Mouse (Mus musculus) c-Kit-positive CD71-positive TER-119-positive erythroid progenitor cells, embryonic 14.5 days (primary cell): ENCODE measurements around the gene Ryr3.
"Not testable (repeated sequence)": the region's sequence is repeated elsewhere in the genome, so short reads cannot be mapped to it uniquely, and the experiment has no call there.

Experiments
- DNase-seq: peaks from one replicate; pipeline ENCODE4 v3.0.0-alpha.2; 2013; ENCODE audit warnings: low spot score

The Ryr3 gene

DNA sequence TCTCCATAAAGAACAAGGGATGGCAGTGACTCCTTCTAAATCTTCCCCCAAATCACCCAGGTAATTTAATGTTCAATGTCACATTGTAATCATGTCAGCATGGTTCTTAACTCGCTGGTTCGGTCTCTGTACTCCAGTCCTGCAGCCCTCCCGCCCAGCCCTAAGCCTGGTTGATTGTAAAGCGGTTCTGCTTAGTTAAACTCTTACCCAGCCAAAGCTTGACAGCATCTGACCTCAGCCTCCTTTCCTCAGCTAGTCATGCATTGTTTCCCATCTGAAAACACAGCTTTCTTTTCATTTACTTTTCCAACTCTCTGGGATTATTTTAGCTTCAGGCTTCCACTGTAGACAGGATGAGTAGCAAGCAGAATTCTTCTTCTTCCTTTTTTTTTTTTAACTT is 121.7 kb downstream of the Ryr3 start:
- DNase-seq, result no peak

GRCm38 (mm10) chr2:113094088-113094487 is 122.8 kb downstream of the Ryr3 start:
- no peak for DNase-seq

- DNase-seq, result no peak
These were observed 124.1 kb downstream of the Ryr3 start for GRCm38 (mm10) chr2:113092756-113093155.

DNA sequence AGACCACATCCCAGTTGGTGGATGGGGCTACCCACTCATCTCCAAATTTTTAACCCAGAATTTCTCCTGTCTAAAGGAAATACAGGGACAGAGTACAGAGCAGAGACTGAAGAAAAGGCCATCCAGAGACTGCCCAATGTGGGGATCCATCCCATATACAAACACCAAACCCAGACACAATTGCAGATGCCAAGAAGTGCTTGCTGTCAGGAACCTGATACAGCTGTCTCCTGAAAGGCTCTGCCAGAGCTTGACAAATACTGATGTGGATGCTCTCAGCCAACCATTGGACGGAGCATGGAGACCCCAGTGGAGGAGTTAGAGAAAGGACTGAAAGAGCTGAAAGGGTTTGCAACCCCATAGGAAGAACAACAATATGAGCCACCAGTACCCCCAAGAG is 125.6 kb downstream of the Ryr3 start:
- not testable (repeated sequence) for DNase-seq

- no peak for DNase-seq
These were observed 140.5 kb downstream of the Ryr3 start for GRCm38 (mm10) chr2:113076396-113076795.

DNA sequence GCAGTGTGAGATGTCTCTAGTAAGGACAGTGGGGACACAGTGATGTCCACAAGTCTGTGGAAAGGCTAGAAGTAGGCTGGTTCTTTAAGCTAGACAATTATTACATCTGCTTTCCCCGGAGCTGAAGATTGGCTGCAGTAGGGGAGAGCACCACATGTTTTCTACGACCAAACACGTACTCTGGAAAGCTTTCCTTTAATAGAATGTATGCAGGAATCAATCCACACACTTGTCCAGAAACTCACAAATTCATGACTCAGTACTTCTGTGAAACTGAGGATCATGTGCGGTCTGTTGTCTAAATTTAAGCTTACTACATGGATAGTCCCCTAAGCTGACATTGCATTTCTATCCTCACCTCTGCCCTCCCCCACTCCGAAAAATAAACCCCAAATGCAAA is 157.5 kb downstream of the Ryr3 start:
- DNase-seq, result no peak

DNA sequence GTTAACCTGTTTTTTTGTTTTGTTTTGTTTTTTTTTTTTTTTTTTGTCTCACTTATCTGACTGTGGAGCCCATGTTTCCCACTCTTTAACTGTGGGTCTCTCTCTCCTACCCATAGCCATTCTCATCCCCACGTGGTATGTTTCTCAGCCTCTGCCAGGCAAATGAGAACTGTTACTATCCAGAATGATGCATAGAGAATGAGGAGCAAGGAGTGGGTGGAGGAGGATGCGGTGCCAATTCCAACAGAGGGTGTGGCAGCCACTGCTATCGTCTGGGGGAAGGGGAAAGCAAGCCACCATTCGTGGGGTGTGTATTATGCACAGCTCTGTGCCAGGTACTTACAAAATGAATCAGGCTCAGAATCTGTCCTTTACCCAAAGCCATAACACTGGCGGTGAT is 158.0 kb downstream of the Ryr3 start:
- no peak for DNase-seq

- DNase-seq, result no peak
These were observed 158.8 kb downstream of the Ryr3 start for GRCm38 (mm10) chr2:113058116-113058515.

DNA sequence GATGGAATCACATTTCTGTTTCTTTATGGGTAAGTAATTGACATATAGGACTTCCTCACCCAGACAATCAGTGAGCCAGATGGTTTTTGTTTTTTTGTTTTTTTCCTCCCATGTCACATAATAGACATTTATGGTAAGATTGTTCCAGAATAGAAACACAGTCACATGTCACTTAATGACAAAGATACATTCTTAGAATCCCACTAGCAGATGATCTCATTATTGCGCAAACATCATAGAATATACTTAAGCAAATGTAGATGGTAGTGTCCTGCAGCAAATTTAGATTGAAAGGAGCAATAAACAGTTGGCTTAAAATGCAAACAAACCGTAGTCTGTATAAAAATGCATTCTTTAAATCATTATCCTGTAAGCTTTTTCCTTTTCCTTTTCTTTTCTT is 161.3 kb downstream of the Ryr3 start:
- DNase-seq, result no peak

GRCm38 (mm10) chr2:113049831-113050230 is 167.1 kb downstream of the Ryr3 start:
- no peak for DNase-seq

- DNase-seq, result no peak
These were observed 180.3 kb downstream of the Ryr3 start for GRCm38 (mm10) chr2:113036550-113036949.

DNA sequence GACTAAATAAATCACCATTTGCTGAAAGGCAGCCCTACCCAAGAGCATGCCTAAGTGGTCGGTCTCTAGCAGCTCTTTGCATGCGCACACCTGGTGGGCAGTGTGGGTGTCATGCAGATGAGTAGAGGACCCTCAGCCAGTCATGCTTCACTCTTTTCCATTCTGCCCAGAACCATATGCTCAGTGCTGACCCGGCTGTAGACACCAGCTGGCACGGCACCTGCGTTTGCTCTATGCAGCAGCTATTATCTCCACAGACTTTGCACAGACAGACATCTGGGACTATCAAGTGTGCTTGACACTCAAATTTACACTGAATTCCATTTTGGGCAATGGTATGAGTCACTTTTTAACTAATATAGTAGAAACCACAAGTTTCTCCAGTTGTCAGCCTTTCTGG is 186.2 kb downstream of the Ryr3 start:
- DNase-seq, result no peak

DNA sequence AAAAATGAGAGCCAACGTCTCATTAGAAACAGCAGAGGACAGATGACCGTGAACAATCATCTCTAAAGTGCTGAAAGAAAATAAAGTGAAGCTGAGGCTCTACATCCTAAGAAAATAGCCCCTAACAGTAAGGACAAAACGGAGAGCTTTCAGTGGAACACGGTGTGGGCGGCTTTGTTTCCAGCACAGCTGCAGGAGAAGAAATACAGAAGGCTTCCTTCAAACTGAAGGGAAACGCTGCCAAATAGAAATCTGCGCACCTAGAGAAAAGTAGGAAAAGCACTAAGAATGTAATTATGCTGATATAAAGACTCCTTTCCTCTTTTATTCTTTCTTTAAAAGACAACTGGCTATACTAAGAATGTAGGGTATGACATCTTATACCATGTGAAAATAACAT is 197.0 kb downstream of the Ryr3 start:
- no peak for DNase-seq

GRCm38 (mm10) chr2:113018278-113018677 is 198.6 kb downstream of the Ryr3 start:
- DNase-seq, result no peak

DNA sequence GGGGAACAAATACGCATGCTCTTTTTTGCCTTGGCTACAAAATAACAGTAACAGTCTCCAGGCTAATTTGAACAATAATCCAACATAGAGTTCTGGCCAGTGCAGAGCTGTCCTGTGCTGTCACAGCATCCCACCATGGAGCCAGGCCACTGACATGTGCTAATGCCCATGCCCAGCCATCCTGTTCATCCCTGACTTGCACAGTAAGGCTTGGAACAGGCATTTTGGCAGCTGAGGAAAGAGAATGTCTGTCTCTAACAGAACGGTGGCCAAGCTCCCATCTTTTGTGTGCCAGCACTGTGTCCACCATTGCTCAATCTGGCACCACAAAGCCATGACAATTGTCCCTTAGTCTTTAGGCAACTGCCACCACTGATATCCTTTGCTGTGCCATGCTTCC is 200.7 kb downstream of the Ryr3 start:
- DNase-seq, result no peak

- DNase-seq, result no peak
These were observed 207.7 kb downstream of the Ryr3 start for GRCm38 (mm10) chr2:113008961-113009740.

GRCm38 (mm10) chr2:112998498-112998897 is 218.4 kb downstream of the Ryr3 start:
- DNase-seq, result no peak

- DNase-seq, result no peak
These were observed 233.9 kb downstream of the Ryr3 start for GRCm38 (mm10) chr2:112982908-112983510.

DNA sequence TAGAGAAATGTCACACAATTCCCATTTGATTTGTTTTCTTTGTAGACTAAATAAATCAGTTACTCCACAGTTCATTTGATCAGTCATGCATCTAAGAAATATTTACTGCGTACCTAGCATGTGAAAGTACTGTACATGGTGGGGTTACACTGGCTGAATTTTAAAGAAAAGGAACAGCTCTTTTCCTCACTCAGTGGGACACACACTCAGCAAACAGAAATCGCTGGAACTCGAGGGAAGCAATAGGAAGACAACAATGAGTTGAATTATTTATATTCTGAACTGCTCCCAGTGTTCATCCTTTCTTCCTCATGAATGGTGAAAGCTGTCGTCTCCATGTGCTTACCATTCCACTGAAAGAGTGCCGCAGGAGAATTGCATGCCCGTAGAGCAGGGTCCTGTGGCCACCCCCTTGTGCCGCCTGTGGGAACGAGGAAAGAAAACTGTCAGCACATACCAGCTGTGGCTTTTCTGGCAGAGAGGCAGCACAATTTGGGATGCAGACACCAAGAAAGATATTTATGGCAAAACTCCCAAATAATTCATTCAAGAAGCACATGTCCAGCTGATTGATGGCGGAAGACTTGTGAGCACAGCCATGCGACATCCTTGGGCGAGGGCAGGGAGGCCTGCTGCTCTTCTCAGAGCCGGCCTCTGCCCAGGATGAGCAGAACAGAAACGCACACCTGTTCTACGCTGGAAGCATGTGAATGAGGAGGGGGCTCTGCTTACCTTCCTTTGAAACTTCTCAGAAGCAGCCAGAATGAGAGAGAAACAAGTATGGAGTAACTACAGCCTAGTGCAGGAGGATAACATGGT is 249.9 kb downstream of the Ryr3 start:
- DNase-seq, result no peak

- no peak for DNase-seq
These were observed 268.0 kb downstream of the Ryr3 start for GRCm38 (mm10) chr2:112948931-112949330.

DNA sequence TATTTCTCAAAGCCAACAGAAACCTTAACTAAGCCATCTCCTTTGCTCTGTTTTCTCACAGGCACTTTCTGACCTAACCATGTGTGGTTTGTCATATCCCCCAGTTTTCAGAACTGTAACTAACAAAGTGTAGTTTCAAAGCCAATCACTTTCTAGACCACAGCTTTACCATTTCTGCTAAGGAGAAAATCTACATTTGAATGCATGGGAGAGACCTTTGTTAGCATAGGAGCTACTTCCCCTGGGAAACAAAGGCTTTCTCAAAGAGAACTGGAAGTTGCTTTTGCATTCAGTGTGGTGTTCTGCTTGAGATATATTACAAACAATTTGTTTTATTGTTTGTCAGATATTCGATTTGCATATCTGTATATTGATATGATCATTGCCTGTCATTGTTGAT is 285.1 kb downstream of the Ryr3 start:
- DNase-seq, result no peak

DNA sequence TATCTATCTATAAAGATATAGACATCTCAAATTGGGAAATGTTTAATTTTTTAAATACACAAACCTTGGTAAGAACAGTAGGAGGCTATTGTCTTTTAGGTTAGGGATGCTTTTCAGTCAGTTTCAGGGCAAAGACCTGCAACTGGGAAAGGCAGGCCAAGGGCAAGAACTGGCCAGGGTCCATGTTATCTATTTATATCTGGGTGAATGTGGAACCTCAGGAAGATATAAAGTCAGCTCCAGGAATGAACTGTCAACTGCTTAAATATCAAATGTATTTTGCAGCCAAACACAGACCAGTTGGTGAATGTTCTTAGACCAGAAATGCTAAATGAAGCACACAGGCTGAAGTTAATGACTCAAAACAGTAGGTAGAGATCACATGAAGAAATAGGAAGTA is 303.1 kb downstream of the Ryr3 start:
- no peak for DNase-seq

- DNase-seq, result no peak
These were observed 304.3 kb downstream of the Ryr3 start for GRCm38 (mm10) chr2:112912611-112913010.
